Mouse (Mus musculus): ENCODE measurements at regions not wholly inside any gene's neighbourhood (a gene's known extent, or its start where the extent isn't known, plus 50 kb on each side); places are given as distances from the start of the nearest gene placed in this dataset.
"Not testable (repeated sequence)": the region's sequence is repeated elsewhere in the genome, so short reads cannot be mapped to it uniquely, and the experiment has no call there.

GRCm38 (mm10) chr1:185939914-185940313, 177.2 kb downstream of the Lyplal1 start:
- Histone ChIP-seq H3K4me1 (no peaks in the 10 kb centered on the region), H3K27me3 (replicated peaks) (no peaks in the 10 kb centered on the region), H3K36me3 (replicated peaks; ENCODE audit: low read length) (no peaks in the 10 kb centered on the region), H3K4me3 (replicated peaks) (no peak overlapping the region), H3K9me3 (peaks cover 18% of the 10 kb centered on the region; the same call in 1 of the 2 replicates)
- no peak for TF ChIP-seq FLI1 (IDR thresholded peaks at IDR 0.05; ENCODE audit: low read length)

GRCm38 (mm10) chr1:185940511-185940910, 176.6 kb downstream of the Lyplal1 start:
- peaks cover 18% of the 10 kb centered on the region; the same call in 1 of the 2 replicates for H3K9me3 ChIP-seq
- H3K27me3 ChIP-seq (replicated peaks) = no peaks in the 10 kb centered on the region
- no peaks in the 10 kb centered on the region for H3K36me3 ChIP-seq (replicated peaks; ENCODE audit: low read length)
- no peak for TF ChIP-seq GATA1 (IDR thresholded peaks at IDR 0.05; ENCODE audit: borderline replicate concordance, low read length)
- no peak overlapping the region for H3K4me3 ChIP-seq (replicated peaks)
- no peaks in the 10 kb centered on the region for H3K4me1 ChIP-seq

- no peaks in the 10 kb centered on the region for H3K27me3 ChIP-seq (replicated peaks)
- no peak overlapping the region for H3K4me3 ChIP-seq (replicated peaks)
- no peak for TF ChIP-seq FLI1 (IDR thresholded peaks at IDR 0.05; ENCODE audit: low read length)
- no peak for TF ChIP-seq GATA1 (IDR thresholded peaks at IDR 0.05; ENCODE audit: borderline replicate concordance, low read length)
- H3K4me1 ChIP-seq = no peaks in the 10 kb centered on the region
- H3K36me3 ChIP-seq (replicated peaks; ENCODE audit: low read length) = no peaks in the 10 kb centered on the region
- H3K9me3 ChIP-seq = peaks cover 13% of the 10 kb centered on the region
Observed at GRCm38 (mm10) chr1:185951163-185951562, 165.9 kb downstream of the Lyplal1 start.

- peaks cover 18% of the 10 kb centered on the region for H3K9me3 ChIP-seq
- not testable (repeated sequence) for H3K4me1 ChIP-seq; H3K4me3 ChIP-seq (replicated peaks); H3K27me3 ChIP-seq (replicated peaks); H3K36me3 ChIP-seq (replicated peaks; ENCODE audit: low read length)
Observed at GRCm38 (mm10) chr1:185955821-185956220, 161.3 kb downstream of the Lyplal1 start.

- TF ChIP-seq FLI1 (IDR thresholded peaks at IDR 0.05; ENCODE audit: low read length) (no peak), GATA1 (IDR thresholded peaks at IDR 0.05; ENCODE audit: borderline replicate concordance, low read length) (no peak)
- no peaks in the 10 kb centered on the region for H3K36me3 ChIP-seq (replicated peaks; ENCODE audit: low read length)
Observed at GRCm38 (mm10) chr1:185957557-185957956, 159.6 kb downstream of the Lyplal1 start.

GRCm38 (mm10) chr1:185958276-185958675, 158.8 kb downstream of the Lyplal1 start:
- H3K4me1 ChIP-seq = no peaks in the 10 kb centered on the region
- H3K36me3 ChIP-seq (replicated peaks; ENCODE audit: low read length) = no peaks in the 10 kb centered on the region

More at GRCm38 (mm10) chr1:185957557-185957956, 159.6 kb downstream of the Lyplal1 start:
- Histone ChIP-seq H3K4me1 (no peaks in the 10 kb centered on the region), H3K4me3 (replicated peaks) (no peak overlapping the region), H3K27me3 (replicated peaks) (no peaks in the 10 kb centered on the region), H3K9me3 (peaks cover 22% of the 10 kb centered on the region)

GRCm38 (mm10) chr1:185962606-185963005, 154.5 kb downstream of the Lyplal1 start:
- H3K9me3 ChIP-seq = peaks cover 39% of the 10 kb centered on the region
- no peak for TF ChIP-seq GATA1 (IDR thresholded peaks at IDR 0.05; ENCODE audit: borderline replicate concordance, low read length)
- no peak for TF ChIP-seq FLI1 (IDR thresholded peaks at IDR 0.05; ENCODE audit: low read length)
- no peaks in the 10 kb centered on the region for H3K4me1 ChIP-seq

More at GRCm38 (mm10) chr1:185958276-185958675, 158.8 kb downstream of the Lyplal1 start:
- TF ChIP-seq GATA1 (IDR thresholded peaks at IDR 0.05; ENCODE audit: borderline replicate concordance, low read length) = no peak
- no peak for TF ChIP-seq FLI1 (IDR thresholded peaks at IDR 0.05; ENCODE audit: low read length)
- H3K9me3 ChIP-seq = peaks cover 22% of the 10 kb centered on the region
- no peak overlapping the region for H3K4me3 ChIP-seq (replicated peaks)
- H3K27me3 ChIP-seq (replicated peaks) = no peaks in the 10 kb centered on the region

GRCm38 (mm10) chr1:185963773-185964172, 153.3 kb downstream of the Lyplal1 start:
- TF ChIP-seq GATA1 (IDR thresholded peaks at IDR 0.05; ENCODE audit: borderline replicate concordance, low read length) = no peak
- no peak for TF ChIP-seq FLI1 (IDR thresholded peaks at IDR 0.05; ENCODE audit: low read length)
- H3K9me3 ChIP-seq = peaks cover 38% of the 10 kb centered on the region

More at GRCm38 (mm10) chr1:185962606-185963005, 154.5 kb downstream of the Lyplal1 start:
- Histone ChIP-seq H3K4me3 (replicated peaks) (no peak overlapping the region), H3K27me3 (replicated peaks) (no peaks in the 10 kb centered on the region), H3K36me3 (replicated peaks; ENCODE audit: low read length) (no peaks in the 10 kb centered on the region)

GRCm38 (mm10) chr1:185964426-185964825, 152.7 kb downstream of the Lyplal1 start:
- H3K4me3 ChIP-seq (replicated peaks) = no peak overlapping the region
- H3K36me3 ChIP-seq (replicated peaks; ENCODE audit: low read length) = no peaks in the 10 kb centered on the region
- TF ChIP-seq GATA1 (IDR thresholded peaks at IDR 0.05; ENCODE audit: borderline replicate concordance, low read length) (no peak), FLI1 (IDR thresholded peaks at IDR 0.05; ENCODE audit: low read length) (no peak)
- peaks cover 42% of the 10 kb centered on the region for H3K9me3 ChIP-seq
- no peaks in the 10 kb centered on the region for H3K4me1 ChIP-seq
- no peaks in the 10 kb centered on the region for H3K27me3 ChIP-seq (replicated peaks)

More at GRCm38 (mm10) chr1:185963773-185964172, 153.3 kb downstream of the Lyplal1 start:
- Histone ChIP-seq H3K4me1 (no peaks in the 10 kb centered on the region), H3K27me3 (replicated peaks) (no peaks in the 10 kb centered on the region), H3K36me3 (replicated peaks; ENCODE audit: low read length) (no peaks in the 10 kb centered on the region), H3K4me3 (replicated peaks) (no peak overlapping the region)

GRCm38 (mm10) chr1:185967227-185967626, 149.9 kb downstream of the Lyplal1 start:
- no peak for TF ChIP-seq FLI1 (IDR thresholded peaks at IDR 0.05; ENCODE audit: low read length)
- no peak for TF ChIP-seq GATA1 (IDR thresholded peaks at IDR 0.05; ENCODE audit: borderline replicate concordance, low read length)
- Histone ChIP-seq H3K4me1 (no peaks in the 10 kb centered on the region), H3K9me3 (peaks cover 28% of the 10 kb centered on the region), H3K36me3 (replicated peaks; ENCODE audit: low read length) (no peaks in the 10 kb centered on the region), H3K4me3 (replicated peaks) (no peak overlapping the region), H3K27me3 (replicated peaks) (no peaks in the 10 kb centered on the region)

- peaks cover 28% of the 10 kb centered on the region for H3K9me3 ChIP-seq
- H3K4me3 ChIP-seq (replicated peaks) = no peak overlapping the region
- TF ChIP-seq FLI1 (IDR thresholded peaks at IDR 0.05; ENCODE audit: low read length) = no peak
- H3K4me1 ChIP-seq = no peaks in the 10 kb centered on the region
- no peaks in the 10 kb centered on the region for H3K27me3 ChIP-seq (replicated peaks)
- no peaks in the 10 kb centered on the region for H3K36me3 ChIP-seq (replicated peaks; ENCODE audit: low read length)
Observed at GRCm38 (mm10) chr1:185967816-185968215, 149.3 kb downstream of the Lyplal1 start.

Measured in megakaryocyte, embryonic 14.5 days (primary cell).